8 mouse cellular contexts compared by ENCODE assay signal in genomic region chr2:152144158-152144450, GRCm38 (mm10). TPM values are rescaled to one million over a fixed set of nuclear protein-coding genes. Genes with fewer than 3 reads are reported as not detected.
DNase-seq lines count a peak whose midpoint lies in the region; ATAC-seq and TF ChIP-seq lines count a peak whose summit lies in the region.

No protein-coding gene starts in this region.

- peaks cover 6% of the 10 kb centered on the region for H3K79me2 ChIP-seq in heart, adult 2 months (replicated peaks; ENCODE audit: control insufficient read depth, insufficient read depth, low read length)

- no peak for TF ChIP-seq POLR2A in heart, adult 2 months (IDR thresholded peaks at IDR 0.05; ENCODE audit: insufficient read depth, low read depth, low read length)

- TF ChIP-seq CTCF in heart, adult 2 months (IDR thresholded peaks at IDR 0.05), result no peak
- no peak for TF ChIP-seq CTCF in E14TG2a.4 (conservative IDR thresholded peaks at IDR 0.05; ENCODE audit: low read length)
- no peak for TF ChIP-seq CTCF in heart, postnatal 0 days (IDR thresholded peaks at IDR 0.05; ENCODE audit: low read depth)
- no peak for TF ChIP-seq CTCF in liver, embryonic 14.5 days (IDR thresholded peaks at IDR 0.05; ENCODE audit: low read depth)

- peaks cover 5% of the 10 kb centered on the region for H3K36me3 ChIP-seq in heart, adult 2 months (ENCODE audit: control insufficient read depth, insufficient read depth, low read length)
- peaks cover 47% of the 10 kb centered on the region for H3K36me3 ChIP-seq in E14TG2a.4 (ENCODE audit: insufficient read depth, low read length)
- H3K36me3 ChIP-seq in heart, postnatal 0 days (replicated peaks; ENCODE audit: control insufficient read depth, insufficient read depth, low read length), result no peaks in the 10 kb centered on the region
- H3K36me3 ChIP-seq in liver, embryonic 14.5 days (replicated peaks; ENCODE audit: control insufficient read depth, insufficient read depth, low read depth), result no peaks in the 10 kb centered on the region

- H3K9me3 ChIP-seq in E14TG2a.4 (ENCODE audit: low read length), result no peaks in the 10 kb centered on the region
- no peaks in the 10 kb centered on the region for H3K9me3 ChIP-seq in heart, postnatal 0 days (replicated peaks; ENCODE audit: control insufficient read depth, low read length)
- H3K9me3 ChIP-seq in liver, embryonic 14.5 days (ENCODE audit: control insufficient read depth, low read length), result no peaks in the 10 kb centered on the region

- peak overlapping the region; percentile 99 for H3K9ac ChIP-seq in heart, adult 2 months (ENCODE audit: low read depth, low read length)
- peak overlapping the region; percentile 68 for H3K9ac ChIP-seq in heart, postnatal 0 days (replicated peaks; ENCODE audit: low read depth, low read length)
- no peak overlapping the region for H3K9ac ChIP-seq in liver, embryonic 14.5 days (replicated peaks)

- H3K4me1 ChIP-seq in heart, adult 2 months (ENCODE audit: control insufficient read depth, insufficient read depth, low read length), result no peaks in the 10 kb centered on the region; the same call in 1 of the 2 replicates
- peaks cover 88% of the 10 kb centered on the region for H3K4me1 ChIP-seq in E14TG2a.4 (replicated peaks; ENCODE audit: low read depth, low read length)
- H3K4me1 ChIP-seq in heart, postnatal 0 days (ENCODE audit: control insufficient read depth, insufficient read depth), result peaks cover 13% of the 10 kb centered on the region
- H3K4me1 ChIP-seq in liver, embryonic 14.5 days (replicated peaks; ENCODE audit: control insufficient read depth in 2 of 2, insufficient read depth in 2 of 2, low read length in 1 of 2), result no peaks in the 10 kb centered on the region

- DNase-seq in heart, adult 2 months, result peak in 1 of 2 experiments; percentile 44
- no peak for DNase-seq in heart, postnatal 36 days
- DNase-seq in heart, postnatal 0 days (ENCODE audit: low spot score), result no peak
- DNase-seq in liver, embryonic 14.5 days (ENCODE audit: low read depth in 3 of 3, low spot score in 3 of 3), result no peak
- no peak for DNase-seq in ovary, postnatal 36 days (ENCODE audit: low spot score)
- no peak for DNase-seq in c-Kit-positive CD71-positive TER-119-positive erythroid progenitor cells, embryonic 14.5 days (ENCODE audit: low spot score)
- DNase-seq in ovary, postnatal 14 days (ENCODE audit: low spot score), result no peak

- H3K27ac ChIP-seq in heart, adult 2 months, result peak overlapping the region; percentile 88
- H3K27ac ChIP-seq in heart, postnatal 0 days (ENCODE audit: low read depth), result peak overlapping the region; percentile 21; the same call in 1 of the 2 replicates
- no peak overlapping the region for H3K27ac ChIP-seq in liver, embryonic 14.5 days

- peaks cover 5% of the 10 kb centered on the region for H3K27me3 ChIP-seq in heart, adult 2 months (ENCODE audit: control insufficient read depth, insufficient read depth, low read length)
- peaks cover 18% of the 10 kb centered on the region for H3K27me3 ChIP-seq in E14TG2a.4 (ENCODE audit: insufficient read depth, low read length)
- peaks cover 67% of the 10 kb centered on the region for H3K27me3 ChIP-seq in heart, postnatal 0 days (ENCODE audit: control insufficient read depth, insufficient read depth, low read length)
- peaks cover 45% of the 10 kb centered on the region for H3K27me3 ChIP-seq in liver, embryonic 14.5 days (ENCODE audit: control insufficient read depth, insufficient read depth, low read length)

- no peak for TF ChIP-seq EP300 in heart, adult 2 months (IDR thresholded peaks at IDR 0.05; ENCODE audit: insufficient read depth, low read depth, low read length)
- TF ChIP-seq EP300 in heart, postnatal 0 days (IDR thresholded peaks at IDR 0.05; ENCODE audit: low read depth), result no peak
- TF ChIP-seq EP300 in liver, embryonic 14.5 days (IDR thresholded peaks at IDR 0.05; ENCODE audit: low read depth), result no peak

- ATAC-seq in heart, postnatal 0 days (ENCODE audit: insufficient read depth, low read depth), result no peak
- ATAC-seq in liver, embryonic 14.5 days (ENCODE audit: insufficient read depth), result no peak

- H3K4me3 ChIP-seq in heart, adult 2 months, result peak overlapping the region; percentile 67
- H3K4me3 ChIP-seq in E14TG2a.4 (replicated peaks; ENCODE audit: low read length), result peak overlapping the region; percentile 92
- peak overlapping the region; percentile 63 for H3K4me3 ChIP-seq in heart, postnatal 0 days (ENCODE audit: low read depth, low read length)
- peak overlapping the region in 1 of 2 experiments; percentile 43; a peak in 2 of 4 replicates for H3K4me3 ChIP-seq in liver, embryonic 14.5 days (ENCODE audit: insufficient read depth in 1 of 2, low read depth in 2 of 2, low read length in 2 of 2)

- WGBS in heart, adult 2 months, result 18% methylated on average over 9 of the region's 9 CpGs
- 14% methylated on average over 9 of the region's 9 CpGs for WGBS in heart, postnatal 0 days
- 23% methylated on average over 9 of the region's 9 CpGs for WGBS in liver, embryonic 14.5 days (ENCODE audit: insufficient replicate concordance)

- H3K4me2 ChIP-seq in heart, postnatal 0 days (ENCODE audit: low read depth, low read length), result peak overlapping the region; percentile 69
- peak overlapping the region; percentile 49 for H3K4me2 ChIP-seq in liver, embryonic 14.5 days (ENCODE audit: low read depth)

- intact Hi-C loops in heart, adult 2 months (cut with DNase I), result no loop called here
- intact Hi-C loops in heart, postnatal 36 days (cut with DNase I), result no loop called here

RNA-seq across cellular contexts. Expression of gene Tcf15, which starts 0.7 kb away (rescaled TPM):
- 10 to 100 TPM; 26.7 to 32.1 TPM for total RNA-seq in heart, adult 2 months (2021)
- polyA plus RNA-seq in heart, adult 2 months (2012; rRNA removed), result 21.2 and 25.9 TPM in 2 replicates
- total RNA-seq in heart, postnatal 36 days (2021), result 10 to 100 TPM; 39.7 to 50.1 TPM
- total RNA-seq in heart, postnatal 0 days (2014; rRNA removed; ENCODE audit: low replicate concordance), result 32.5 and 36.8 TPM in 2 replicates
- 23.0 and 23.2 TPM in 2 replicates for polyA plus RNA-seq in heart, postnatal 0 days (2015; fragmentation: Nextera tagmentation; extraction: Ambion mirVana)
- 0.11 and 0.17 TPM in 2 replicates for polyA plus RNA-seq in liver, embryonic 14.5 days (2012; rRNA removed)
- not detected in 2 replicates for polyA plus RNA-seq in liver, embryonic 14.5 days (2014; fragmentation: Nextera tagmentation; extraction: Ambion mirVana)

RNA-seq across cellular contexts. Expression of gene Srxn1, which starts 38.8 kb away (rescaled TPM):
- 10 to 100 TPM; 19.2 to 23.9 TPM for total RNA-seq in heart, adult 2 months (2021)
- polyA plus RNA-seq in heart, adult 2 months (2012; rRNA removed), result 35.9 and 40.0 TPM in 2 replicates
- total RNA-seq in heart, postnatal 36 days (2021), result 10 to 100 TPM; 16.6 to 21.6 TPM
- total RNA-seq in heart, postnatal 0 days (2014; rRNA removed; ENCODE audit: low replicate concordance), result 10.9 and 13.7 TPM in 2 replicates
- 9.5 and 10.2 TPM in 2 replicates for polyA plus RNA-seq in heart, postnatal 0 days (2015; fragmentation: Nextera tagmentation; extraction: Ambion mirVana)
- polyA plus RNA-seq in liver, embryonic 14.5 days (2012; rRNA removed), result 11.0 and 13.3 TPM in 2 replicates
- polyA plus RNA-seq in liver, embryonic 14.5 days (2014; fragmentation: Nextera tagmentation; extraction: Ambion mirVana), result 10.6 and 13.5 TPM in 2 replicates
